Mouse (Mus musculus) neural tube, embryonic 15.5 days (tissue): ENCODE results near the gene Fam192a. TPM values are rescaled to one million over a fixed set of nuclear protein-coding genes. Genes with fewer than 3 reads are reported as not detected.

Experiments
- ATAC-seq: fragments of 200-750 bp; cut with Nextera tagmentation; 2 replicates; pipeline ENCODE4 v1.8.0; 2017; ENCODE audit warnings: mild to moderate bottlenecking, moderate TSS enrichment, moderate library complexity; ENCODE audit not compliant: low FRiP score
- H3K27ac ChIP-seq: fragments of 300-500 bp; sonication (generic); replicated peaks from 2 replicates; pipeline ENCODE4 v1.5.1; 2015; ENCODE audit warnings: mild to moderate bottlenecking, inconsistent platforms
- H3K27me3 ChIP-seq: fragments of 300-500 bp; sonication (generic); replicated peaks from 2 replicates; pipeline ENCODE4 v1.6.1; 2015; ENCODE audit warnings: inconsistent platforms
- H3K36me3 ChIP-seq: fragments of 300-500 bp; sonication (generic); 2 replicates; pipeline ENCODE4 v1.6.1; 2015; ENCODE audit warnings: inconsistent platforms
- H3K4me1 ChIP-seq: fragments of 300-500 bp; sonication (generic); 2 replicates; pipeline ENCODE4 v1.6.1; 2015; ENCODE audit warnings: inconsistent platforms
- H3K4me2 ChIP-seq: fragments of 300-500 bp; sonication (generic); 2 replicates; pipeline ENCODE4 v1.6.1; 2015; ENCODE audit warnings: inconsistent platforms, mild to moderate bottlenecking, moderate library complexity
- H3K4me3 ChIP-seq: fragments of 300-500 bp; sonication (generic); replicated peaks from 2 replicates; pipeline ENCODE4 v1.5.1; 2015; ENCODE audit warnings: mild to moderate bottlenecking, inconsistent platforms
- H3K9ac ChIP-seq: fragments of 300-500 bp; sonication (generic); replicated peaks from 2 replicates; pipeline ENCODE4 v1.6.1; 2015; ENCODE audit warnings: mild to moderate bottlenecking, inconsistent platforms
- H3K9me3 ChIP-seq: fragments of 300-500 bp; sonication (generic); replicated peaks from 2 replicates; pipeline ENCODE4 v1.6.1; 2016; ENCODE audit warnings: inconsistent platforms
- WGBS: fragments of 180-500 bp; shearing (Covaris S2); methylation state at CpG from one replicate; pipeline ENCODE4 v1.1.7; 2015; ENCODE audit warnings: mixed read lengths; 5-methylcytosine and 5-hydroxymethylcytosine counted together
- polyA plus RNA-seq: library from polyadenylated mRNA; unstranded; fragments of >200 nt; fragmentation: Nextera tagmentation; extraction: Ambion mirVana; gene quantifications from 2 replicates; pipeline ENCODE4 v1.2.1, GENCODE M21; 2015

Fam192a gene
- polyA plus RNA-seq, 1 experiment from 2014 or later: 66.6 TPM

- H3K36me3 ChIP-seq: peaks cover 19% of the 10 kb centered on the region
- 89% methylated on average over 1 of the region's 1 CpGs for WGBS
- no peak overlapping the region for H3K4me2 ChIP-seq
- peaks cover 43% of the 10 kb centered on the region for H3K4me1 ChIP-seq
- H3K27me3 ChIP-seq: no peaks in the 10 kb centered on the region
- no peak overlapping the region for H3K4me3 ChIP-seq
- no peak for ATAC-seq
- no peak overlapping the region; the same call in 1 of the 2 replicates for H3K27ac ChIP-seq
- no peaks in the 10 kb centered on the region for H3K9me3 ChIP-seq
- no peak overlapping the region for H3K9ac ChIP-seq
Measured at GRCm38 (mm10) chr8:94569419-94569818, 32.4 kb downstream of the Fam192a start.

GRCm38 (mm10) chr8:94568098-94568497 lies 33.7 kb downstream of the Fam192a start:
- WGBS: 93% methylated on average over 8 of the region's 8 CpGs
- H3K4me3 ChIP-seq: no peak overlapping the region
- H3K27me3 ChIP-seq: no peaks in the 10 kb centered on the region
- peaks cover 41% of the 10 kb centered on the region for H3K4me1 ChIP-seq
- peak overlapping the region; percentile 84; the same call in 1 of the 2 replicates for H3K27ac ChIP-seq
- H3K4me2 ChIP-seq: no peak overlapping the region
- no peaks in the 10 kb centered on the region for H3K9me3 ChIP-seq
- no peak for ATAC-seq
- H3K36me3 ChIP-seq: peaks cover 5% of the 10 kb centered on the region
- no peak overlapping the region for H3K9ac ChIP-seq

GRCm38 (mm10) chr8:94567159-94567849 lies 34.5 kb downstream of the Fam192a start:
- Histone ChIP-seq H3K27me3 (no peaks in the 10 kb centered on the region), H3K4me2 (peak overlapping the region; percentile 24), H3K36me3 (peaks cover 3% of the 10 kb centered on the region; the same call in 1 of the 2 replicates), H3K4me1 (peaks cover 41% of the 10 kb centered on the region), H3K4me3 (no peak overlapping the region), H3K9me3 (no peaks in the 10 kb centered on the region), H3K27ac (peak overlapping the region; percentile 84), H3K9ac (no peak overlapping the region)
- 38% methylated on average over 8 of the region's 8 CpGs for WGBS
- peak; percentile 95 for ATAC-seq

GRCm38 (mm10) chr8:94566446-94567158 lies 35.2 kb downstream of the Fam192a start:
- H3K27ac ChIP-seq: peak overlapping the region; percentile 84
- peaks cover 41% of the 10 kb centered on the region for H3K4me1 ChIP-seq
- 38% methylated on average over 15 of the region's 15 CpGs for WGBS

GRCm38 (mm10) chr8:94566033-94566432 lies 35.8 kb downstream of the Fam192a start:
- H3K4me3 ChIP-seq: no peak overlapping the region
- 70% methylated on average over 6 of the region's 6 CpGs for WGBS
- ATAC-seq: no peak

More at GRCm38 (mm10) chr8:94566446-94567158, 35.2 kb downstream of the Fam192a start:
- H3K9me3 ChIP-seq: no peaks in the 10 kb centered on the region
- H3K4me3 ChIP-seq: no peak overlapping the region
- ATAC-seq: peak; percentile 35
- 0 out of 2 replicates have a peak overlapping the region, but pooled peaks have one; percentile 23 for H3K9ac ChIP-seq
- no peaks in the 10 kb centered on the region for H3K27me3 ChIP-seq
- peak overlapping the region; percentile 24 for H3K4me2 ChIP-seq
- H3K36me3 ChIP-seq: no peaks in the 10 kb centered on the region

GRCm38 (mm10) chr8:94564421-94564820 lies 37.4 kb downstream of the Fam192a start:
- no peak for ATAC-seq
- no peak overlapping the region for H3K4me3 ChIP-seq
- no peaks in the 10 kb centered on the region for H3K9me3 ChIP-seq
- peaks cover 49% of the 10 kb centered on the region for H3K4me1 ChIP-seq
- H3K36me3 ChIP-seq: no peaks in the 10 kb centered on the region
- H3K9ac ChIP-seq: no peak overlapping the region
- H3K4me2 ChIP-seq: no peak overlapping the region
- no peak overlapping the region for H3K27ac ChIP-seq
- no peaks in the 10 kb centered on the region for H3K27me3 ChIP-seq

More at GRCm38 (mm10) chr8:94566033-94566432, 35.8 kb downstream of the Fam192a start:
- no peaks in the 10 kb centered on the region for H3K27me3 ChIP-seq
- no peak overlapping the region for H3K4me2 ChIP-seq
- no peaks in the 10 kb centered on the region for H3K9me3 ChIP-seq
- no peak overlapping the region for H3K9ac ChIP-seq
- H3K4me1 ChIP-seq: peaks cover 46% of the 10 kb centered on the region
- no peaks in the 10 kb centered on the region for H3K36me3 ChIP-seq
- peak overlapping the region; percentile 84 for H3K27ac ChIP-seq

GRCm38 (mm10) chr8:94561256-94561655 lies 40.5 kb downstream of the Fam192a start:
- Histone ChIP-seq H3K4me2 (no peak overlapping the region), H3K36me3 (no peaks in the 10 kb centered on the region), H3K4me3 (no peak overlapping the region), H3K9me3 (no peaks in the 10 kb centered on the region), H3K9ac (no peak overlapping the region), H3K27ac (peak overlapping the region; percentile 60), H3K4me1 (peaks cover 24% of the 10 kb centered on the region), H3K27me3 (no peaks in the 10 kb centered on the region)
- ATAC-seq: peak; percentile 81
- whole genome bisulfite sequencing: 19% methylated on average over 5 of the region's 5 CpGs

GRCm38 (mm10) chr8:94557281-94557680 lies 44.5 kb downstream of the Fam192a start:
- Histone ChIP-seq H3K9ac (no peak overlapping the region), H3K4me3 (no peak overlapping the region), H3K27ac (no peak overlapping the region), H3K4me1 (peaks cover 18% of the 10 kb centered on the region), H3K27me3 (no peaks in the 10 kb centered on the region), H3K4me2 (no peak overlapping the region), H3K36me3 (no peaks in the 10 kb centered on the region), H3K9me3 (no peaks in the 10 kb centered on the region)
- no peak for ATAC-seq
- WGBS: 63% methylated on average over 3 of the region's 3 CpGs

GRCm38 (mm10) chr8:94552696-94553095 lies 49.1 kb downstream of the Fam192a start:
- no peaks in the 10 kb centered on the region for H3K9me3 ChIP-seq
- H3K27me3 ChIP-seq: no peaks in the 10 kb centered on the region
- 72% methylated on average over 2 of the region's 2 CpGs for WGBS
- ATAC-seq: no peak
- H3K4me3 ChIP-seq: no peak overlapping the region
- peak overlapping the region; percentile 80 for H3K27ac ChIP-seq
- H3K9ac ChIP-seq: no peak overlapping the region
- peaks cover 24% of the 10 kb centered on the region for H3K4me1 ChIP-seq
- H3K4me2 ChIP-seq: no peak overlapping the region
- H3K36me3 ChIP-seq: no peaks in the 10 kb centered on the region

- Histone ChIP-seq H3K36me3 (no peaks in the 10 kb centered on the region), H3K4me3 (no peak overlapping the region), H3K4me1 (peaks cover 24% of the 10 kb centered on the region), H3K27me3 (no peaks in the 10 kb centered on the region), H3K4me2 (no peak overlapping the region; the same call in 1 of the 2 replicates), H3K27ac (peak overlapping the region; percentile 80), H3K9ac (no peak overlapping the region), H3K9me3 (no peaks in the 10 kb centered on the region)
- ATAC-seq: peak; percentile 85
- 22% methylated on average over 17 of the region's 17 CpGs for WGBS
Measured at GRCm38 (mm10) chr8:94551471-94552422, 50.0 kb downstream of the Fam192a start.

- Histone ChIP-seq H3K27ac (0 out of 2 replicates have a peak overlapping the region, but pooled peaks have one; percentile 79), H3K4me1 (peaks cover 33% of the 10 kb centered on the region), H3K9me3 (no peaks in the 10 kb centered on the region), H3K4me2 (no peak overlapping the region), H3K27me3 (no peaks in the 10 kb centered on the region), H3K9ac (no peak overlapping the region), H3K36me3 (no peaks in the 10 kb centered on the region), H3K4me3 (no peak overlapping the region)
- no peak for ATAC-seq
- 86% methylated on average over 5 of the region's 5 CpGs for WGBS
Measured at GRCm38 (mm10) chr8:94549998-94550397, 51.8 kb downstream of the Fam192a start.
